Mouse (Mus musculus): ENCODE data around the gene Tmem50b. TPM values are rescaled to one million over a fixed set of nuclear protein-coding genes. Genes with fewer than 3 reads are reported as not detected.
A peak's percentile ranks its signal among the peaks of the same experiment; 100 is the strongest.

The Tmem50b gene
- total RNA-seq, 1 experiment from 2014 or later = 81.5 TPM

DNA sequence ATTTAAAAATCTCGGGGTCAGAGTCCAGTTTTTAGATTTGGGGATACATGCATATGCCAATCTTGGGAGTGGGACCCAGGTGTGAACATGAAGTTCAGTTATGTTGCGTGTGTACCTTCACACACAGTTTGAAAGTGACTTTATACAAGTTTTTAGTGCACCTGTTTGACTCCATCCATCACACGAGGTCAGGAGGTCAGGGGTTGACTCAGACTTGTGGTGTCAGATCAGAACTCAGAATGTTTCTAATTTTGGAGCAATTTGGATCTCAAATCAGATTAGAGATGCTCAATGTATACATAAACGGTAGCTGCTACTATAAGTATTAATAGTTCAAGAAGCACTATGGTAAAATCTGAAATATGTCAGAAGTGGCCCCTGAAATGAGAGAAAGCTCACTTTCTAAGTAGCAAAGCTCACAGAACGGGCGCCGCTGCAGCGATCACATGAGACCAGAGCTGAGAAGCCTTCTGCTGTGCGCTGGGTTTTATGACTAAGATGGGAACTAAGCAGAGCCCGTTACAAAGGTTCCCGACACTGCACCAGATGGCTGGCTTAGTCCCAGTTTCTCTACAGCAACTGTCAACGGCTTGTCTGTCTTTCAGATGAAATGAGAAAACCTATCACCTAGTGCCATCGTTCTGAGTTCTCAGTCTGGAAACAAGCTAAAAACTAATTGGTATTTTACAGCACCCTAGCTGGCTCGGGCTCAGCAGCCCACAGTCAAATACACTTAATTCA, 18.4 kb downstream of the Tmem50b start:
- no peak for ATAC-seq (ENCODE audit: extremely low read depth, insufficient number of reproducible peaks, low FRiP score, poor library complexity, severe bottlenecking)

DNA sequence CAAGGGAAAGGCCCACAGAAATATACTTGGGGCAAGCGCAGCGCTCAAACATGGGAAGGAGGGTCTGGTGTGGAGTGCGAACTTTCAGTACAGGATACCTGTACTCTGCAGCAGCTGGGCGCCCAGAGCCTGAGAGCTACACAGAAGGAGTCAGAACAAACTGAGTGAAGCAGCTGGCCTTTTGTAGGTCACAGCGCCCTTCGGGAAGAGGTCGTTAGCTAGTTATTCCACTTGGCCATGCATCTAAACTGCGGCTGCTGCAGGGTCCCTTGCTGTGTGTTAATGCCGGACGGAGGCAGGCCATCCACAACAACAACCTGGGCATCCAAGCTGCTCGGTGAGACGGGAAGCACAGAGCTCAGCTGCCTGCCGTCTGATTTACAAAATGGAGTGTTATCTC, 22.4 kb downstream of the Tmem50b start:
- ATAC-seq (ENCODE audit: extremely low read depth, insufficient number of reproducible peaks, low FRiP score, poor library complexity, severe bottlenecking) = no peak

DNA sequence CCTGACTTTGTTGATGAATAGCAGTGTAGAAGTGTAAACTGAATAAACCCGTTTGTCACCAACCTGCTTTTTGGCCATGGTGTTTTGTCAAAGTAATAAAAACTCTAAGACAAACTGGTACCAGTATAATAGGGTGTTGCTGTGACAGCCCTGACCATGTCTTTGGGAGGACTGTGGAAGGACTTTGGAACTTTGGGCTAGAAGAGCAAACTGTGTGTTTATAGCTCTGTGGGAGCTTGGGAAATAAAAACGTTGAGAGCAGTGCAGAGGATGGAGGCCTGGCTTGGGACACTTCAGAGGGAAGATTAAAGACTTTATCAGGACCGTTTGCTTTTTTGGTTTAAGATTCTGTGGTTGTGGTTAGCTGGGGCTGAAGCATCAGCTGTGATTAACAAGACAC, 26.5 kb downstream of the Tmem50b start:
- ATAC-seq (ENCODE audit: extremely low read depth, insufficient number of reproducible peaks, low FRiP score, poor library complexity, severe bottlenecking) = no peak

DNA sequence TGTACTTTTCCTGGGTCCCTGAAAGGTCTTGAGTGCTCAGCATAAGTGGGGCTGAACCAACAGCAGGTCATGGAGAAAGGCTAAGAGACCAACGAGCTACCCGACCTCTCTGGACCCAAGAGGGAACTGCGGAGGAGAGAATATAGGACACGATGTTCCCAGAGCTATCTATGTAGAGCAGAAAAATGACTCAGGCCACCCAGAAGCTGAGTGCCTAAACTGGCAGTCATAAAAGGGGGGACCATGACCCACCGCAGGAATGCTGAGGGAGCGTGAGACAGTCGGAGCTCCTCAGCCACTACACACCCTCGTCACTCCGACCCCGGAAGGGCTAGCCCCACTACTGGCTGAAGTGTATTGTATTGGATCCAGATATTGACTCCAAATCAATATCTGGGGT, 28.6 kb downstream of the Tmem50b start:
- no peak for ATAC-seq (ENCODE audit: extremely low read depth, insufficient number of reproducible peaks, low FRiP score, poor library complexity, severe bottlenecking)

DNA sequence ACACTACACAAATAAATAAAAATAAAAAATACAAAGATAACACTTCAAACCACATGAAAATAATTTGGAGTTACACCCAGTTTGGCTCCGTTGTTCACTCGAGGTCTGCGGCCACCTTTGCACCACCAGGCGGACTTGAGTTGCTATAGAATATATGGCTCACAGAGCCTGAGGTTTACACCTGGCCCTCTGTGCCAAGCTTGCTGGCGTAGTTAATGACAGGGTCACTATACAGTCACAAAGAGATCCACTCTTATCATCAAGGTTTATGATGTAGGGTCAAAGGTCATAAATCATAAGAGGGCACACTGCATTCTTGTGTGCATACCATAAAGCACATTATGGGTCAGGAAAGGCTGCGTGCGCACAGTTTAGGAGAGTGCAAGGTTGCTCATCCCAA, 31.6 kb downstream of the Tmem50b start:
- ATAC-seq (ENCODE audit: extremely low read depth, insufficient number of reproducible peaks, low FRiP score, poor library complexity, severe bottlenecking) = no peak

DNA sequence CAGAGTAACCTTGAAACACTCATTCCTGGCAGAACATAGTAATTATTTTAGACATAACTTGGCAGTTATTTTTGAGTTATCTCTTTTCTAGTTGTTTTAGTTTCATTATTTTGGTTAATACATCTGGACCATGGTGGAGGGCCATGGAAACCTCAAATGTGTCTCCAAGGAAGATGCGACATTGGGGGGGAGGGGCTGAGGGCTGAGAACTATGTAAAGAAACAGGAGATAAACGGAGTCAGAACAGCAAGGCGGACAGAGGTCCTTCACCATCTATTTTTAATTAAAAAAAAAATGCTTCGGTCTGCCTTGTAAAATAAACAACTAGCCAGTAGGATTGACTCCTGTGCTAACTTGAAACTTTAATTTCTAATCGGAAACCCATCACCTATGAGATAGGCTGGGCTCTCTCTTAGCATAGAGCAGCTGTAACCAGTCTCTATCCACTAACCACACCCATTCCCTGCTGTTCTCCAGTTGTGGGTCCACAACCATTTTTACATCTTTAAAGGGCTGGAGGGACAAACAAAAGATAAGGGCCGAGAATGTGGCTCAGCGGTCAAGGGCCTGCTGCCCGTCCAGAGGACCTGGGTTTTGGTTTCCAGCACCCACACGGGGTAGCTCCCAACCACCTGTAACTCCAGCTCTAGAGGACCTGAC, 32.2 kb downstream of the Tmem50b start:
- no peak for ATAC-seq (ENCODE audit: extremely low read depth, insufficient number of reproducible peaks, low FRiP score, poor library complexity, severe bottlenecking)

DNA sequence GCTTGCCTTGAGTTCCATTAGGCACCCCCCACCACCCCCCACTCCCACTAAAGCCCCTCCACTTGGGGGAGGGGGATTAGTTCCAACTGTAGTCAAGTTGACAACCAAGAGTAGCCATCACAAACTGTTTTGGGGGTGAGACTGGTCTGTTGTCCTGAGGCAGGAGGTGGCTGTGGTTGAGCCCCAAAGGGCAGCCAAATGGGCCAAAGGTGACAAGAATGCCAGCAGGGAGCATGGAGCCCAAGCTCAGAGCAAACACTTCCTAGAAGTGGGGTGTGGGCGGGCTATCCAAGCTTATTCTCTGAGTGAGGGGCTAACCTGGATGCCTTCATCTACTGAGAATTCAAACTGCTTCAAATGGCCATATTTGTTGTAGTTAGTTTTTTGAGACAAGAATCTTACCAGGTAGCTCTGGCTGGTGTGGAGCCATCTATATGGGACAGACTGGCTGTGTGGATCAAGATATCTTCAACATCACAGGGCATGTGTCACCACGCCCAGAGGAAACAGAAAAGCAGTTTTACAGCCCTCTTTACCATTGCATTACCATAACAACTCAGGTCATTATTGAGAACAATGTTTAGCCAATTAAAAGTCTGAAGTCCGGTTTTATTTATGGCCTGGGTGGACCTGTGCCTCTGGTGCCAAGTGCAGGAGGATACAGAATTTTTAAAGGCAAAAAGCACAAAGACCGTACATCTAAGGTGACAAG, 32.9 kb downstream of the Tmem50b start:
- no peak for ATAC-seq (ENCODE audit: extremely low read depth, insufficient number of reproducible peaks, low FRiP score, poor library complexity, severe bottlenecking)

DNA sequence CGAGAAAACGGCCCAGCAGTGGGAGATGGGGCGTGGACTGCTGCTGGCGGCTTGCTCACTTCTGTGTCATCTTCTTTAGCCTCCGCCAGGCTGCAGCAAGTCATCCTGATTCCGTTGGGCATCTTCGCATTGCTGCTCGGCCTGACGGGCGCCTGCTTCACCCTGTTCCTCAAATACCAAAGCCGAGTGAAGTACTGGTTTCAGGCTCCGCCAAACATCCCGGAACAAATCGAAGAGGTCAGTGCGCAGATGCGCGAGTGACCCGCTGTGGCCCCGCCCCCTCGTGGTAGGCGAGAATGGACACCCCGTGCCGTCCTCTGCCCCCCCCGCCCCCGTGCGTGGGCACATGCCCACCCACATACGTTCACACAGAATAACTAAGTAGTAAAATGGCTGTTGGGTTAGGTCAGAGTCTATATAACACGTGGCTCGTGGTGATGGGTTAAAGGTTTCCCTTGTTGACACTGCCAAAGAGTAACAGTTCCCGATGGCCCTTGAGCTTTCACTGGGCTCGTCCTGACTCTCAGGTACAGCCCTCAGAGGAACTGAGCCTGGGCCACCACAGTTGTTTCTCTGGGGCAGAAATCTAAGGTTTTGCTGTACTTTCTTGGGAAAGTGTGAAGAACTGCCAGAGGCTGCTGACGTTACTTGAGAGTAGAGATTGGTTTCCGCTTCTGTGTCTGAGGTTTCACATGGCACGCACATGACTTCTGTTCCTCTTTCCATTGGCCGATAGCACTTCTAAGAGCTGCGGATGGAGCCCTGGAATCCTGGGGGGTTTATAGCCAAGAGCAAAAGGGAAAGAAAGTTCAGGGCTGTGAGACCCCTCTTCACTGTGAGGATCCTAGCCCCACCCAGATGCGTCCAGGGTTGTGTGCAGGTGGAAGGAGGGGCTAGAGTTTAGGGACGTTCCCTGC, 35.8 kb downstream of the Tmem50b start:
- no peak for ATAC-seq (ENCODE audit: extremely low read depth, insufficient number of reproducible peaks, low FRiP score, poor library complexity, severe bottlenecking)

DNA sequence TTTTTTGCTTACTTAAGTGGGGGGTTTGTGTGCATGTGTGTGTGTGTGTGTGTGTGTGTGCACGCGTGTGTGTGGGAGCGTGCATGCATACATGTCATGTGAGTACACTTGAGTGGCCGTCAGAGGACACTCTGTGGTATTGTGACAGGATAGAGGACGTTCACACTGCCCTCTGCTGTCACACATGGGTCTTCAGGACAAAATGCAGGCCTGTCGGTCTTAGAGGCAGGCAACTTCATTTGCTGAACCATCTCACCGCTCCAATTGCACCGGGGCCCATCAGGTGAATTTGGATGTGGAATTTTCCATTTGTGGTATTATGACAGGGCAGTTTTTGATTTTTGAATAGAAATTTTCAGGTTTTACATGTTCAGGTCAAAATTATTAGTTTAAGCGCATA, 36.5 kb downstream of the Tmem50b start:
- ATAC-seq (ENCODE audit: extremely low read depth, insufficient number of reproducible peaks, low FRiP score, poor library complexity, severe bottlenecking) = peak; percentile 52; the same call in 1 of the 2 replicates

DNA sequence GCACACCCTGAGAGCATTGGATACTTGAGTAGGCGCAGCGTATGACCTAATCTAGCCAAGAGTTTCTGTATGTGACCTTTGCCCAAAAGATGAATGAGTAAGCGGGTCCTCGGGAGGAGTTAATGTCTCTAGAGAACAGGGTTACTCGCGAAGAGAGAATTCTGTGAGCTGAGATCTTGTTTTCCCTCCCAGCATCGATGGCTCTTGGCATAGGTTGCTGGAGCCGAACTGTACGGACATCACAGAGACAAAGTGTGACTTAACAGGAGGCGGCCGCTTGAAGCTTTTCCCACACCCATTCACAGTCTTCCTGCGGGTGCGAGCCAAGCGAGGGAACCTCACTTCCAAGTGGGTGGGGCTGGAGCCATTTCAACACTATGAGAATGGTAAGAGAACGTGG, 39.9 kb downstream of the Tmem50b start:
- ATAC-seq (ENCODE audit: extremely low read depth, insufficient number of reproducible peaks, low FRiP score, poor library complexity, severe bottlenecking) = no peak

DNA sequence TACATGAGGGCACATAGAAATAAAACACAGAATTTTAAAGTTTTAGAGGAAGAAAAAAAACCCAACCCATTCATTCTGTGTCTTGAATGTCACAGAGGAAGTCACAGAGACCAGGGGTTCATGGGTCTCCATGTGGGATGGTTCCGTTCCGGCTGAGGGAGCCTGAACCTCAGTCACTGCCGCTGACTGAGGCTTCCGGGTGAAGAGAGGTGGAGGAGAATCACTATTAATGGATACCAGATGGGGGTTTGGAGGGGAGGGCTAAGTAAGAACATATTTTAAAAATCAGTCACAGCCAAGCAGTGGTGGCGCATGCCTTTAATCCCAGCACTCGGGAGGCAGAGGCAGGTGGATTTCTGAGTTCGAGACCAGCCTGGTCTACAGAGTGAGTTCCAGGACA, 40.4 kb downstream of the Tmem50b start:
- no peak for ATAC-seq (ENCODE audit: extremely low read depth, insufficient number of reproducible peaks, low FRiP score, poor library complexity, severe bottlenecking)

DNA sequence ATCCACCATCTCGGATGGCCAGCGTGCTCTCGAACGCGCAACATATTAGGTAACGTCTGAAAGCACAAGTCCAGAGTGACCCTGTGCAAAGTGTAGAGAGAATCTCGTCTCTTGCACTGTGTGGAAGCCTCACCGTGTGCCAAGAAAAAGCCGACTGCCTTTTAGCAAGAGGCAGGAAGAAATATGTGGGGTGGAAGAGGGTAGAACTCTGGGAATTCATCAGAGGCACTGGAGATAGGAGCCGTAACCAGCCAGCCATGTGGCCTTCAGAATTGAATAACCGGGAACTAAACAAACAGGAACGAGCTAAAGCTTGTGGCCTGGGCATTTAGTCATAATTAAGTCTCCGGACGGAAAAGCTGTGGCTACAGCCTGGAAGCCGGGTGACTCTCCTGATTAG, 40.9 kb downstream of the Tmem50b start:
- ATAC-seq (ENCODE audit: extremely low read depth, insufficient number of reproducible peaks, low FRiP score, poor library complexity, severe bottlenecking) = no peak

DNA sequence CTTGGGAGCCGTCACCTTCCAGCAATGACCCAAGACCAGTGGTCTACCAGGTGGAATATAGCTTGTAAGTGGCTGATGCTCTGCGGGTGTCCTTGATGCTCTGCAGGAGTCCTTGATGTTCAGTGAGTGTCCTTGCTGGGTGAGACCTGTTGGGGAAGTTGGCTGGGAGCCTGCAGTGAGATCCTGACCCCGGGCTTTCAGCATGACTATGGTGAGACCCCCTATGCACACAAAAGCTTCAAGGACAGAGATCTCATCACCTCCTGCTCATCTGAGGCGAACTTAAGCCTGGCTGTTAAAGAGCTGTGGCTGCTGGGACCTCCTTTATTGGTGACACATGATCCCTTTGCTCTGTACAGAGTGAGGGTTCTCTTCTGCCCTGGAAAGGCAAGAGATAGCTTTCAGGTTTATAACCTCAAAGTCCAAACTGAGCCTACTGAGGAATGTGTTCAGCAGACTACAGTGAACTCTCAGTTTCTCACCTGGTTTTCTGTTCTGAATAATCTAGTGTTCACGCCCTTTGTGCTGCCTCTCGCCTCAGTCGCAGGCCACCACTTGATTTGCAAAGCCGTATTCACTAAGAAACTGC, 42.5 kb downstream of the Tmem50b start:
- ATAC-seq (ENCODE audit: extremely low read depth, insufficient number of reproducible peaks, low FRiP score, poor library complexity, severe bottlenecking) = no peak

DNA sequence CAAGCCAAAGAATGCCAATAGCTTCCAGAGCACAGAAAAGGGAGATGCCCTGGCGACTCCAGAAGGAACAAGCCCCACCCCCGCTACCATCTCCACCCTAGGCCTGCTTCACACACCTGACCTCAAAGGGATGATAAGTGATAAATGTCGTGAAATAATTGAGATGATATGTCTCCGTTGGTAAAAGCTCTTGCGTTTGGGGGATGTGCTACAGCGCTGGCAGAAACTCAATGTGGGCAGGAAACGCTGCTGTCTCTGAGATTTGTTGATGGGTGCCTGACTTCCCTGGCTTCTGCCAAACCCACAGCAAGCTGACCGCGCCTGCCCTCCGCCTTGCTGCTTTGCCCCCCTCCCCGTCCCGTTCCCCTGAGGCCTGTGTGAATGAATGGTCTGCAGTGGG, 44.0 kb downstream of the Tmem50b start:
- ATAC-seq (ENCODE audit: extremely low read depth, insufficient number of reproducible peaks, low FRiP score, poor library complexity, severe bottlenecking) = no peak

DNA sequence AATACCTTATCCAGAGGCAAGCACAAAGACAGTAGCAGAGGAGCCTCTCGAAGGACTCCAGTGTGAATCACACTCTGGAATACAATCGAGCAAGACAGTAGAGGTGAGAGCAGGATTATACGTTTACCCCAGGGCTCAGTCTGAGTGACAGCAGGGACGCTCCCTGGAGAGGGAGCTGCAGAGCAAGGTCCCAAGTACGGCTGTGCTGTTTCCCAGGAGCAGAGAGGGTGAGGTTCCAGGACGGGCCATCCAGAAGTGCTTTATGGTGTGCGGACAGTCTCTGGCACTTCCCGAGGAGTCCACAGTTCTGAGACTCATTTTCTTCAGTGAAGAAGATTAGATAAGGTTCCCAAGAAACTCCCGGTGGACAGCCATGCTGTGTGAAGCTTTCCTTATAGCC, 45.5 kb downstream of the Tmem50b start:
- ATAC-seq (ENCODE audit: extremely low read depth, insufficient number of reproducible peaks, low FRiP score, poor library complexity, severe bottlenecking) = no peak

DNA sequence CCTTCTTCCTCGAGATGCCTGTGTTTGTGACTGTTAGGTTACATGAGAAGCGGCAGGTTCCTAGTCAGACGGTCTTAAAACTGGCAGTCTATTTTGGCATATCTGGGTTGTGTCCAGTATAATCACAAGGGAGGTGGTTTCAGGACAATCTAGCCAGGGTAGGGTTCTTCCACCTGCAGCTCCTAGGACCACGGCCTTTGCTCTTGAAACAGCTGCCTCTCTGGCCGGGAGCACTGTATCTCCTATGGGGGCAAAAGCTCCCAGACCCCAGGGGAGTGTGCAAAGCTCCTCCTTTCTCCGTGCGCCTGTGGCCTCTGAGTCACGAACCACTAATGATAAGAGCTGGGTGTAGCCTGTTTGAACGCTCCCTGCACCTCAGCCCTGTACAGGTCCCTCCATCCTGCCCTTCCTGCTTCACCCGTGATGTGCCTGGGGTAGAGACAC, 46.5 kb downstream of the Tmem50b start:
- no peak for ATAC-seq (ENCODE audit: extremely low read depth, insufficient number of reproducible peaks, low FRiP score, poor library complexity, severe bottlenecking)

DNA sequence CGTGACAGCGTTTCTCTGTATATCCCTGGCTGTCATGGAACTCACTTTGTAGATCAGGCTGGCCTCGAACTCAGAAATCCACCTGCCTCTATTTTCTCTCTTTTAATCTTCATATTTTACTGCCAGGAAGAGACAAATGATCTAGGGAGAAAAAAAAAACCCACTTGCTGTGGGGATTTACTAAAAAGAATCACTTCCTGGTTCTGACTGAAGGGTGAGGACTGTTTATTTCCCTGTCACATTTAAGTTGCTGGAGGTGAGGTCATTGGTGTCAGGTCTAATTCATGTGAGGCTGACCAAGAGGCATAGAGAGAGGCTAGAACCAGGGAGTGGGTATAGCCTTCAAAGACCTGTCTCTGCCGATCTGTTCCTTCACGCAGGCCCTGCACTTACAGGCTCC, 48.0 kb downstream of the Tmem50b start:
- no peak for ATAC-seq (ENCODE audit: extremely low read depth, insufficient number of reproducible peaks, low FRiP score, poor library complexity, severe bottlenecking)

DNA sequence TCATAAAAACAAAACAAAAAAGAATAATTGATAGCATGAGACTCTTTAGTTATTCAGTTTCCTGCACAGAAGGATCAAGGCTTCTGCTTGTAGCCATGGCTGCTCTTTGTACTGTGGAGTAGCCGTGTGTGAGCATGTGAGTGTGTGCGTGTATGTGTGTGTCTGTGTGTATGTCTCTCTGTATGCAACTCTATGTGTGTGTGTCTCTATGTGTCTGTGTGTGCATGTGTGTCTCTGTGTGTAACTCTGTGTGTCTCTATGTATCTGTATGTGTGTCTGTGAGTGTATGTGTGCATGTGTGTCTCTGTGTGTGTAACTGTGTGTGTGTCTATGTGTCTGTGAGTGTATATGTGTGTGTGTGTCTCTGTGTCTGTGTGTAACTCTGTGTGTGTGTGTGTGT, 48.6 kb downstream of the Tmem50b start:
- no peak for ATAC-seq (ENCODE audit: extremely low read depth, insufficient number of reproducible peaks, low FRiP score, poor library complexity, severe bottlenecking)

DNA sequence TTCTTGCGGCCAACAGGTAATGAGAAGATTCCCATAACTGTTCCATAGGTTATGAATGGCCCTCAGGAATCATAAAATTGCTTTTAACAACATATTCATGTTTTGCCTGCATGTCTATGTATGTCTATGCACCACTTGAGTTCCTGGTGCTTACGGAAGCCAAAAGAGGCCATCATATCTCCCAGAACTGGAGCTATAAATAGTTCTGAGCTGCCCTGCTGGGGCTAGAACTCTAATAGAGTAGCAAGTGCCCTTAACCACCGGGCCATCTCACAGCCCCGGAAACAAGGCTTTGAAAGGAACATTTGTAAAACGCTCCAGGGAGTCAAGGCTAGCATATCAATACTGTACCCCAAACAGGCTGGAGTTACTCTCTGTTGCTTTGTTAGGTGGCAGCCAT, 49.0 kb downstream of the Tmem50b start:
- no peak for ATAC-seq (ENCODE audit: extremely low read depth, insufficient number of reproducible peaks, low FRiP score, poor library complexity, severe bottlenecking)

All from neutrophil, adult 5-6 weeks (primary cell).